Mouse (Mus musculus) cerebellum, adult 2 months (tissue): ENCODE data around the gene Cep170.

Source experiments
- CTCF ChIP-seq: fragments of 200-500 bp; IDR thresholded peaks from 2 replicates; pipeline ENCODE4 v1.5.1; 2011; ENCODE audit warnings: low read depth, mild to moderate bottlenecking, control low read depth, low read length, moderate library complexity, borderline replicate concordance; ENCODE audit not compliant: insufficient read depth
- POLR2A ChIP-seq: fragments of 200-500 bp; IDR thresholded peaks from 2 replicates; pipeline ENCODE4 v1.6.1; 2011; ENCODE audit warnings: low read length, control low read depth, borderline replicate concordance; ENCODE audit not compliant: insufficient read depth

DNA sequence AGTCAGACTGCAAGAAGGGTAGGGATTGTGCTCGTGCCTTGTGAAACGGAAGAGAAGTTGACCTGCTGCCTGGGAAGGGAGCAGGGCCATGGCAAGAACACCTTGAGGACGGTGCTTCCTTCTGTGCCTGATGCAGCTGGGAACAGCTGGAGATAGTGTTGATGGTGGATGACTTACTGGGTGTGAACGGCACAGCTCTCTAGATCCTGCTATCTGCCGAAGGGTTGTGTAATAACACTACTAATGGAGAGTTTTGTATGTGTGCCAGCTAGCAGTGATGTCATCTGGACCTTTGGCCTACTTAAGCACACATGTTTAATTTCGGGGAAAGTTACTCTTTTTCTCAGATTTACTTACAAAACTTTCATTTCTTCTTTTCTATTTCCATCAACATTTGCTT, 4.9 kb upstream of the Cep170 start:
- TF ChIP-seq POLR2A (no peak), CTCF (no peak)
